Mouse (Mus musculus): ENCODE data around the gene Plcb4. TPM values are rescaled to one million over a fixed set of nuclear protein-coding genes. Genes with fewer than 3 reads are reported as not detected.

Gene Plcb4
- total RNA-seq, 1 experiment: 24.0 TPM

DNA sequence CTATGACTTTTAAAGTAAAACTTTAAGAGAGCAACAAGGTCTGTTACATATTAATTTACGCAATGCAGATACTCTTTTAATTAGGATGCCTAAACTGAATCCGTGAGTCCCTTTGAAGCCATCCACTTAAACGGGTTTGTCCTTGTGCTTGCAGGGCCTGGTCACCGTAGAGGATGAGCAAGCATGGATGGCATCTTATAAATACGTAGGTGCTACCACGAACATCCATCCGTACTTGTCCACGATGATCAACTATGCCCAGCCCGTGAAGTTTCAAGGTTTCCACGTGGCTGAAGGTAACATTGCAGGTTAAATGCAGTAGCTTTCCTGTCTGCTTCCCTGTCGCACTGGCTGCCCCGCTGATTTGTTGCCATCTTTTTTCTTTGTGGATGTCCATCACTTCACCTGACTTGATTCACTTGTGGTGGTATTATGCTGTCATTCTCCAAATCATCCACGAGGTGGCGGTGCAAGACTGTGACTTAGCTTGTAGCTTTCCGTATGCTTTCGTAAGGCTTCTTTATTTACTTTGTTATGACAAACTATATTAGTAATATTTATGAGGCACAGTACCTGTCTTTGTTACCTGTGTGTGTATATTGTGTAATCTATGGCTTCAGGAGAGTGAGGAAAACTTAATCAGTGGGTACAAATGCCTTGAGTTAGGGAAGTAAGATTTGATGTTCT is 308.2 kb downstream of the Plcb4 start:
- Histone ChIP-seq H3K9ac (ENCODE audit: insufficient read depth, low read depth, low read length, poor library complexity, severe bottlenecking) (no peak overlapping the region), H3K27ac (ENCODE audit: insufficient read depth, low read depth, low read length, poor library complexity, severe bottlenecking) (no peak overlapping the region), H3K36me3 (ENCODE audit: control insufficient read depth, insufficient read depth, low read length, poor library complexity, severe bottlenecking) (peaks cover 3% of the 10 kb centered on the region), H3K4me3 (ENCODE audit: insufficient read depth in 1 of 2, low read depth in 1 of 2, low read length in 2 of 2, poor library complexity in 1 of 2, severe bottlenecking in 1 of 2) (no peak overlapping the region), H3K4me1 (ENCODE audit: control insufficient read depth in 2 of 2, insufficient read depth in 2 of 2, low read length in 2 of 2, poor library complexity in 1 of 2) (no peaks in the 10 kb centered on the region), H3K9me3 (ENCODE audit: control insufficient read depth, insufficient read depth, low read depth, low read length) (no peaks in the 10 kb centered on the region)
- DNase-seq (ENCODE audit: low read depth, low spot score): peak; percentile 40
- in situ Hi-C loops (cut with MboI; ENCODE audit: low sequenced_read_pairs in 2 of 2, unreplicated experiment in 2 of 2): no loop called here
- no peak for TF ChIP-seq CHD2 (IDR thresholded peaks at IDR 0.05; ENCODE audit: low read depth, low read length)
- no peak for TF ChIP-seq ZC3H11A (IDR thresholded peaks at IDR 0.05; ENCODE audit: borderline replicate concordance, low read depth, low read length)
- no peak for TF ChIP-seq HCFC1 (IDR thresholded peaks at IDR 0.05; ENCODE audit: borderline replicate concordance, insufficient read depth, low read length)
- no peak for TF ChIP-seq MAFK (IDR thresholded peaks at IDR 0.05; ENCODE audit: insufficient read depth, low read depth, low read length)
- no peak for TF ChIP-seq ZNF384 (IDR thresholded peaks at IDR 0.05; ENCODE audit: low read depth, low read length)

DNA sequence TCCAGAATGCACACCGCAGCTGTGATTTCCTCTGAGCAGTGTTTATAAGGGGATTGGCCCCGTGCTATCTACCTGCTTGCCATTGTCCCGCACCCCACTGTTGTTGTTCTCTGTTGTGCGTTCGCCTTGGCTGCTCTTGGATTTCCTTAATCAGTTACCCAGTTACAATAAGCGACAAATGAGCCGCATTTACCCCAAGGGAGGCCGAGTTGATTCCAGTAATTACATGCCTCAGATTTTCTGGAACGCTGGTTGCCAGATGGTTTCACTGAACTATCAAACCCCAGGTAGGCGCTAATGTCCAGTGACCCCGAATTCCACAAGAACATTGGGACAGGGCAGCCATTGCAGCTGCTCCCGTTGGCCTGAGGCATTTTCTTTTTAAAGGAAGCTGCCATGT is 309.3 kb downstream of the Plcb4 start:
- H3K27ac ChIP-seq (ENCODE audit: insufficient read depth, low read depth, low read length, poor library complexity, severe bottlenecking): no peak overlapping the region
- in situ Hi-C loops (cut with MboI; ENCODE audit: low sequenced_read_pairs in 2 of 2, unreplicated experiment in 2 of 2): no loop called here
- H3K36me3 ChIP-seq (ENCODE audit: control insufficient read depth, insufficient read depth, low read length, poor library complexity, severe bottlenecking): peaks cover 6% of the 10 kb centered on the region
- H3K4me3 ChIP-seq (ENCODE audit: insufficient read depth in 1 of 2, low read depth in 1 of 2, low read length in 2 of 2, poor library complexity in 1 of 2, severe bottlenecking in 1 of 2): no peak overlapping the region
- DNase-seq (ENCODE audit: low read depth, low spot score): no peak
- no peaks in the 10 kb centered on the region for H3K4me1 ChIP-seq (ENCODE audit: control insufficient read depth in 2 of 2, insufficient read depth in 2 of 2, low read length in 2 of 2, poor library complexity in 1 of 2)
- H3K9me3 ChIP-seq (ENCODE audit: control insufficient read depth, insufficient read depth, low read depth, low read length): no peaks in the 10 kb centered on the region
- H3K9ac ChIP-seq (ENCODE audit: insufficient read depth, low read depth, low read length, poor library complexity, severe bottlenecking): no peak overlapping the region
- TF ChIP-seq HCFC1 (IDR thresholded peaks at IDR 0.05; ENCODE audit: borderline replicate concordance, insufficient read depth, low read length) (no peak), ZC3H11A (IDR thresholded peaks at IDR 0.05; ENCODE audit: borderline replicate concordance, low read depth, low read length) (no peak), MAFK (IDR thresholded peaks at IDR 0.05; ENCODE audit: insufficient read depth, low read depth, low read length) (no peak), ZNF384 (IDR thresholded peaks at IDR 0.05; ENCODE audit: low read depth, low read length) (no peak), CHD2 (IDR thresholded peaks at IDR 0.05; ENCODE audit: low read depth, low read length) (no peak)

DNA sequence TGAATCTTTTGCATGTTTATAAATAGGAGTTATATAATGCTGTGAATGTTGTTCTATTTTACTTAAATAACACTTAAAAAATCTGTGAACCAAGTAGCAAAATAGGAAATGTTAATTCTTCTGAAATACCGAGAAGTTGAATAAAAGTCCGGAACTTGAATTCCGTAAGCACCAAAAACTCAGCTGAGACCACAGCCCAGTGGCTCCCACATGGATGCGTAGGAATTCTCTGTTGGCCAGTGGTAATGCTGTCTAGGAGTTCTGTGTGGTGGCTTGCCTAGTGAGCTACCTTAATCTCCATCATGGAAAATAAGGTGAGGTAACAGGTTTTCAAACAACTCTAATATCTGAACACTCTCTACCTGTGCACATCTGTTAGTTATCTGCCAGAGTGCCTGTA is 312.1 kb downstream of the Plcb4 start:
- no peak overlapping the region for H3K27ac ChIP-seq (ENCODE audit: insufficient read depth, low read depth, low read length, poor library complexity, severe bottlenecking)
- DNase-seq (ENCODE audit: low read depth, low spot score): no peak

DNA sequence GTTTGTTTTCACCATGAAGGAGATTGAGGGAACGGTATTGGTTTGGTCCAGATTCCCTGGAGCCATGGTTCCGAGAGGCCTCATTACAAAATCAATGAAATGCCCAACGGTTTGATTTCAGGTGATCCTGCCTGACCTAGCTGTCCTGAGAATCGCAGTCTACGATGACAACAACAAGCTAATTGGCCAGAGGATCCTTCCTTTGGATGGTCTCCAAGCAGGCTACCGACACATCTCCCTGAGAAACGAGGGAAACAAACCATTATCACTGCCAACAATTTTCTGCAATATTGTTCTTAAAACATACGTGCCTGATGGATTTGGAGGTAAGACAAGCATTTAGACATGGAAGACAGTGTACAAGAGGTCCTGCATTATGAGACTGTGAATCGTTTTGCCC is 317.2 kb downstream of the Plcb4 start:
- no peaks in the 10 kb centered on the region for H3K9me3 ChIP-seq (ENCODE audit: control insufficient read depth, insufficient read depth, low read depth, low read length)
- no peaks in the 10 kb centered on the region for H3K4me1 ChIP-seq (ENCODE audit: control insufficient read depth in 2 of 2, insufficient read depth in 2 of 2, low read length in 2 of 2, poor library complexity in 1 of 2)
- in situ Hi-C loops (cut with MboI; ENCODE audit: low sequenced_read_pairs in 2 of 2, unreplicated experiment in 2 of 2): no loop called here
- no peak overlapping the region for H3K27ac ChIP-seq (ENCODE audit: insufficient read depth, low read depth, low read length, poor library complexity, severe bottlenecking)
- no peak overlapping the region for H3K9ac ChIP-seq (ENCODE audit: insufficient read depth, low read depth, low read length, poor library complexity, severe bottlenecking)
- TF ChIP-seq HCFC1 (IDR thresholded peaks at IDR 0.05; ENCODE audit: borderline replicate concordance, insufficient read depth, low read length): no peak
- no peak for TF ChIP-seq CHD2 (IDR thresholded peaks at IDR 0.05; ENCODE audit: low read depth, low read length)
- no peak for TF ChIP-seq ZNF384 (IDR thresholded peaks at IDR 0.05; ENCODE audit: low read depth, low read length)
- TF ChIP-seq ZC3H11A (IDR thresholded peaks at IDR 0.05; ENCODE audit: borderline replicate concordance, low read depth, low read length): no peak
- TF ChIP-seq MAFK (IDR thresholded peaks at IDR 0.05; ENCODE audit: insufficient read depth, low read depth, low read length): no peak
- DNase-seq (ENCODE audit: low read depth, low spot score): no peak
- no peak overlapping the region for H3K4me3 ChIP-seq (ENCODE audit: insufficient read depth in 1 of 2, low read depth in 1 of 2, low read length in 2 of 2, poor library complexity in 1 of 2, severe bottlenecking in 1 of 2)
- H3K36me3 ChIP-seq (ENCODE audit: control insufficient read depth, insufficient read depth, low read length, poor library complexity, severe bottlenecking): peaks cover 7% of the 10 kb centered on the region

More for the DNA sequence above, 312.1 kb downstream of the Plcb4 start:
- in situ Hi-C loops (cut with MboI; ENCODE audit: low sequenced_read_pairs in 2 of 2, unreplicated experiment in 2 of 2): no loop called here
- H3K9ac ChIP-seq (ENCODE audit: insufficient read depth, low read depth, low read length, poor library complexity, severe bottlenecking): no peak overlapping the region
- H3K4me3 ChIP-seq (ENCODE audit: insufficient read depth in 1 of 2, low read depth in 1 of 2, low read length in 2 of 2, poor library complexity in 1 of 2, severe bottlenecking in 1 of 2): no peak overlapping the region
- TF ChIP-seq CHD2 (IDR thresholded peaks at IDR 0.05; ENCODE audit: low read depth, low read length): no peak
- no peak for TF ChIP-seq MAFK (IDR thresholded peaks at IDR 0.05; ENCODE audit: insufficient read depth, low read depth, low read length)
- no peak for TF ChIP-seq ZC3H11A (IDR thresholded peaks at IDR 0.05; ENCODE audit: borderline replicate concordance, low read depth, low read length)
- TF ChIP-seq HCFC1 (IDR thresholded peaks at IDR 0.05; ENCODE audit: borderline replicate concordance, insufficient read depth, low read length): no peak
- TF ChIP-seq ZNF384 (IDR thresholded peaks at IDR 0.05; ENCODE audit: low read depth, low read length): no peak
- no peaks in the 10 kb centered on the region for H3K4me1 ChIP-seq (ENCODE audit: control insufficient read depth in 2 of 2, insufficient read depth in 2 of 2, low read length in 2 of 2, poor library complexity in 1 of 2)
- H3K36me3 ChIP-seq (ENCODE audit: control insufficient read depth, insufficient read depth, low read length, poor library complexity, severe bottlenecking): peaks cover 7% of the 10 kb centered on the region
- H3K9me3 ChIP-seq (ENCODE audit: control insufficient read depth, insufficient read depth, low read depth, low read length): no peaks in the 10 kb centered on the region
